Mouse (Mus musculus): ENCODE measurements around the gene Ppard. TPM values are rescaled to one million over a fixed set of nuclear protein-coding genes. Genes with fewer than 3 reads are reported as not detected.

The Ppard gene
- polyA plus RNA-seq, 1 experiment from 2014 or later: 4.6 TPM

DNA sequence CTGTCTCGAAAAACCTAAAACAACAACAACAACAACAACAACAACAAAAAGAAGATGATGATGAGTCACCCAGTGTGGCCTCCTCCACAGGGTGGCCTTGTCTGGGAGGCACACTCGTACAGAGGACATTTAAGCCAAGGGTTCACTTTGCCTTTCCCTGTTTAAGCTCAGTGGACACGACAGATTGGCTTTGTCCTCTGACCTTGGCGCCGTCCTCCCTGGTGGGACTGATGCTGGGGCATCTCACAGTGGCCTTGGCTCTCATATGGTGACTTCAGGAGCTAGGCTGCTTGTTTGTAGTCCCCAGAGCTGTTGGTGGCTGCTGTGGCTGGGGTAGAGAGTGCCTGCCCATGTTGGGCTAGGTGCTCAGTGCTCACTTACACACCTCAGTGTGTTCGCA lies 11.7 kb downstream of the Ppard start:
- ATAC-seq (ENCODE audit: insufficient read depth, low FRiP score, low read depth): 0 out of 2 replicates have a peak, but pooled peaks have one; percentile 25
- Histone ChIP-seq H3K4me2 (no peak overlapping the region), H3K9ac (no peak overlapping the region), H3K27ac (no peak overlapping the region; the same call in 1 of the 2 replicates), H3K27me3 (replicated peaks) (no peaks in the 10 kb centered on the region), H3K4me1 (peaks cover 20% of the 10 kb centered on the region), H3K9me3 (no peaks in the 10 kb centered on the region), H3K4me3 (replicated peaks) (no peak overlapping the region), H3K36me3 (peaks cover 3% of the 10 kb centered on the region; the same call in 1 of the 2 replicates)
- WGBS: 74% methylated on average over 6 of the region's 6 CpGs

DNA sequence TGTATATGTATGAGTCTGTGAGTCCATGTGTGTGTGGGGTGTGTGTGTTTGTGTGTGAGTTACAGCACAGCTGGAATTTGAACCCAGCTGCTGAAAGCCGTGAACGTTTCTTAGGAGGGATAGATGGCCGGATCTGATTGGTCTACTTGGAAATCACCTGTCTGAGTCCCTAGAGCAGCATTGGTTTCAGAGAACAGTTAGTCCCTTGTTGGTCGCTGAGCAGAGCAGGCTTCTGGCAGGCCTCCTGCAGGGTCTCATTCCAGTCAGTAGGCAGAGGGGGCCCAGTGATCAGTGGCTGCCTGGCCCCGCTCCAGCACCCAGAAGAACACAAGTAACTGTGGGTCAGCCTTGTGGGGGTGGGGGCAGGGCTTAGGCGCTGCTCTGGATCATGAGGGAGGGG lies 12.2 kb downstream of the Ppard start:
- H3K4me1 ChIP-seq: peaks cover 20% of the 10 kb centered on the region
- no peak overlapping the region for H3K4me2 ChIP-seq
- ATAC-seq (ENCODE audit: insufficient read depth, low FRiP score, low read depth): peak; percentile 47; the same call in 1 of the 2 replicates
- H3K4me3 ChIP-seq (replicated peaks): no peak overlapping the region
- peaks cover 3% of the 10 kb centered on the region; the same call in 1 of the 2 replicates for H3K36me3 ChIP-seq
- H3K9ac ChIP-seq: no peak overlapping the region
- H3K27me3 ChIP-seq (replicated peaks): no peaks in the 10 kb centered on the region
- no peak overlapping the region; the same call in 1 of the 2 replicates for H3K27ac ChIP-seq
- H3K9me3 ChIP-seq: no peaks in the 10 kb centered on the region
- 40% methylated on average over 6 of the region's 6 CpGs for WGBS

DNA sequence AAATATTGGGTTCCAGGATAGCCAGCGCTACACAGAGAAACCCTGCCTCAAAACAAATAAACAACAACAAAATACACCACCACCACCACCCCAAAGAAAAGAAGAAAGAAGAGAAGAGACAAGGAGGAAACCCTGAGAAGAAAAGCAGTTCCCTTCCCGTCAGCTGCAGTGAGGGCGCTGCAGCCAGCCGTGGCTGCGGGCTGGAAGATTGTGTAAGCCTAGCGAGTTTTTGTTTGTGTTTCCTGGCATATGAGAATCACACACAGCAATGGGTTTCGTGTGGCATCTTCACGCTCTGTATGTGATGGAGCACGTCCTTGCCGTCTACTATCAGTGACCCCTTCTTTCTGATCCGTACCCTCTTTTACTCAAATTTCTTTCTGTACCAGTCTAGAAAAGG lies 14.1 kb downstream of the Ppard start:
- Histone ChIP-seq H3K4me3 (replicated peaks) (no peak overlapping the region), H3K9ac (no peak overlapping the region), H3K36me3 (no peaks in the 10 kb centered on the region; the same call in 1 of the 2 replicates), H3K4me1 (peaks cover 20% of the 10 kb centered on the region), H3K4me2 (no peak overlapping the region), H3K27me3 (replicated peaks) (no peaks in the 10 kb centered on the region), H3K9me3 (no peaks in the 10 kb centered on the region), H3K27ac (no peak overlapping the region)
- WGBS: 70% methylated on average over 11 of the region's 11 CpGs
- ATAC-seq (ENCODE audit: insufficient read depth, low FRiP score, low read depth): no peak

DNA sequence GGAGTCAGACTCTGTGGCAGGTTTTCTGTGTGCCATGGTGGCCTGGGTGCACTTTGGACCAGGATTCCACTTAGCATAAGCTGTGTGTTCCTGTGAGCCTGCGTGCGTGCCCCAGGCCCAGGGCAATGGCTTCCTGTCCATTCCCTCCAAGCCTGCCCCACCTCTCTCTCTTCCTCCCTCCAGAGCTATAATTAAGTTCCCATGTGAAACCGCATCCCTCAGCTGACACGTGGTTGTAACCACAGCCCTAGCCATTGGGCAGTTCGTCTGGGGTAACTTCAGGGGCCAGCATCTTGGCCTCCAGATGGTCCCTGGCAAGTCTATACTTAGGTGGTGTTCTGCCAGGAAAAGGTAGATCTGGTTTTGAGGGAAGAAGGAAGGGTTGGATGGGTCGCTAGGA lies 15.1 kb downstream of the Ppard start:
- Histone ChIP-seq H3K4me3 (replicated peaks) (no peak overlapping the region), H3K27ac (no peak overlapping the region), H3K36me3 (peaks cover 5% of the 10 kb centered on the region; the same call in 1 of the 2 replicates), H3K4me2 (no peak overlapping the region), H3K4me1 (peaks cover 27% of the 10 kb centered on the region), H3K9me3 (no peaks in the 10 kb centered on the region), H3K27me3 (replicated peaks) (no peaks in the 10 kb centered on the region), H3K9ac (no peak overlapping the region)
- 52% methylated on average over 6 of the region's 6 CpGs for WGBS
- no peak for ATAC-seq (ENCODE audit: insufficient read depth, low FRiP score, low read depth)

DNA sequence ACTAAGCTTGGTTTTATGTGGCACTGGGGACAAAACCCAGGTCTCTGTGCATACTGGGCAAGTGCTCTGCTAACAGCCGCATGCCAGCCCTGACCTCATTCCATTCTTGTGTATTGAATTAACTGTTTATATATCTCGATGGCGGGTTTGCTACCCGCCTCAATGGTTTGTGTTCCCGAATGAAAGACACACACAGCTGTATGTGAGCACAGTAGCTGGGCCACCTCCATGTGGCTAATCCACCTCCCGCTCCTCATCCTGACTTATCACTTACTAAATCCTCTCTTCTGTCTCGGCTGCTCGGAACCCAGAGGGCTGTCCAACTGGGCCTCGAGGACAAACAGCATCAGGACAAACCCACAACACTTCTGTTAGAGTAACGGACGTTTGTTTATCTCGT lies 16.6 kb downstream of the Ppard start:
- Histone ChIP-seq H3K4me2 (no peak overlapping the region), H3K9ac (no peak overlapping the region), H3K27ac (no peak overlapping the region), H3K9me3 (no peaks in the 10 kb centered on the region), H3K36me3 (peaks cover 5% of the 10 kb centered on the region; the same call in 1 of the 2 replicates), H3K4me3 (replicated peaks) (no peak overlapping the region), H3K27me3 (replicated peaks) (no peaks in the 10 kb centered on the region), H3K4me1 (peaks cover 26% of the 10 kb centered on the region)
- WGBS: 58% methylated on average over 12 of the region's 12 CpGs
- no peak for ATAC-seq (ENCODE audit: insufficient read depth, low FRiP score, low read depth)

DNA sequence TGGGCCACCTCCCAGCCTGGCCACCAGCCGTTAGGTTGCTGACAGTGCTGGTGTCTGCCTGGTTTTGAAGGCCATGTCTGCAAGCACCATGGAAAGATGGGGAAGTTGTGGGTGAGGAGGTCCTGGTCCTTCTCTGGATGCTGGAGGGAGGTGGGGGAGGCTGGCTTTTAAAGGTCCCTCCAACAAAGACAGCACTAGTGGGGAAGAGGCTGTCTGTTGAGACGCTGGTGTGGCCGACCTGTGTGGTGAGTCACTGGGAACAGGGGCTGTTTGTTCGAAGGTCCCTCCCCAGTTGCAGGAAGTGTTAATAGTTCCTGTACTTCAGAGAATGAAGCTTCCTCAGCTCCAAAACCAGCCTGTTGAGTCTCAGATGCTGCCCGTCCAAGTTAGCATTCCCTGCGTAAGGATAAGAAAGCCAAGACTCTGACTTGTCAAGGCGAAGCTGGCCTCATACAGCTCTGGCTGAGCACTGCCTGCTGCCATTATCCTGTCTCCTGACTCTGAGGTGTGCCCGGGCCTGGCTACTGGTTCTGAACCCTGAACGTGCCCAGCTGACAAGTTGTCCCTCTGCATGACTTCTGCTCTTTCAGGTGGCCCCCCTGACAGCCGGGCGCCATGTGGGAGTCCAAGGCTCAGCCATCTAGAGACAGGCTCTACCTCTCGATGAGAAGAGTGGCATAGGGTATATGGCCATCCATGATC lies 19.2 kb downstream of the Ppard start:
- Histone ChIP-seq H3K4me3 (replicated peaks) (no peak overlapping the region), H3K9ac (no peak overlapping the region), H3K27me3 (replicated peaks) (no peaks in the 10 kb centered on the region), H3K36me3 (peaks cover 5% of the 10 kb centered on the region; the same call in 1 of the 2 replicates), H3K9me3 (no peaks in the 10 kb centered on the region), H3K4me2 (no peak overlapping the region), H3K4me1 (peaks cover 30% of the 10 kb centered on the region), H3K27ac (peak overlapping the region; percentile 51)
- ATAC-seq (ENCODE audit: insufficient read depth, low FRiP score, low read depth): no peak
- WGBS: 77% methylated on average over 12 of the region's 12 CpGs

DNA sequence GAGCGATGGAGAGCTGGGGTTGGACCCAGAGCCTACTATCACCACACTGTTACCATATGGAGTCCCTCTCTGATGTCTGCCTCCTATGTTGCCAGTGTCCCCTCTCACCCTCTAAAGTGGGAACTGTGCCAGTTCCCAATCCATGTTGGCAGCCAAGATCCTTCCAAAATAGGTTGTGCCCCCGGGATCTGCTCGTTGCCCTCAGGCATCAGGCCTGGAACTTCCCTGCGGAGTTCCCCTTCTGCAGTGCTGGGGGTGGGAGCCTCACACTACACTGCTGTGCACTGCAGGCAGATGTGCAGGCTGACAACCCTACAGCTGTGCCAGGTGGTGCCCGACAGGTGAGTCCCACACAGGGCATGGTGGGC lies 19.8 kb downstream of the Ppard start:
- H3K36me3 ChIP-seq: peaks cover 5% of the 10 kb centered on the region; the same call in 1 of the 2 replicates
- no peaks in the 10 kb centered on the region for H3K9me3 ChIP-seq
- peak overlapping the region; percentile 51; the same call in 1 of the 2 replicates for H3K27ac ChIP-seq
- no peak overlapping the region for H3K4me3 ChIP-seq (replicated peaks)
- no peak for ATAC-seq (ENCODE audit: insufficient read depth, low FRiP score, low read depth)
- peaks cover 36% of the 10 kb centered on the region for H3K4me1 ChIP-seq
- no peak overlapping the region for H3K9ac ChIP-seq
- WGBS: 85% methylated on average over 5 of the region's 5 CpGs
- no peak overlapping the region for H3K4me2 ChIP-seq
- H3K27me3 ChIP-seq (replicated peaks): no peaks in the 10 kb centered on the region

DNA sequence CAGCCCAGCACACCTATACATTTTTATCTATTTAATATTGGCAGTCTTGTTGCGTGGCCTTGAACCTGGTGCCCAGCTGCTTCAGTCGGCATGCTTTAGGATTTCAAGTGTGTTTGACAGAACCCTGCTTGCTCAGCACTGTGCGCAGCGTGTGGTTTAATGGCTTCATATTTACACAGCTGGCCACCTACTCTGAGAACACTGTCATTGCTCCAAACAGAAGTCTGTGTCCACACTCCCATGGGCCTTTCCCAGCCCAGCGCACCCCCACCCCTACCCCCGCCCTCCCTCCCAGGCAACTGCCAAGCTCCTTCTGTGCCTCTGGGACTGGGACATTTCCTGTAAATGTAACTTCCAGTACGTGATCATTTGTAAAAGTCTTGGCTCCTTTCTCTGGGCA lies 20.7 kb downstream of the Ppard start:
- Histone ChIP-seq H3K9ac (no peak overlapping the region), H3K4me3 (replicated peaks) (no peak overlapping the region), H3K4me2 (no peak overlapping the region), H3K9me3 (no peaks in the 10 kb centered on the region), H3K27ac (no peak overlapping the region), H3K4me1 (peaks cover 40% of the 10 kb centered on the region), H3K36me3 (0 out of 2 replicates have a peak, but pooled peaks cover 5% of the 10 kb centered on the region), H3K27me3 (replicated peaks) (no peaks in the 10 kb centered on the region)
- 60% methylated on average over 7 of the region's 7 CpGs for WGBS
- peak; percentile 82 for ATAC-seq (ENCODE audit: insufficient read depth, low FRiP score, low read depth)

DNA sequence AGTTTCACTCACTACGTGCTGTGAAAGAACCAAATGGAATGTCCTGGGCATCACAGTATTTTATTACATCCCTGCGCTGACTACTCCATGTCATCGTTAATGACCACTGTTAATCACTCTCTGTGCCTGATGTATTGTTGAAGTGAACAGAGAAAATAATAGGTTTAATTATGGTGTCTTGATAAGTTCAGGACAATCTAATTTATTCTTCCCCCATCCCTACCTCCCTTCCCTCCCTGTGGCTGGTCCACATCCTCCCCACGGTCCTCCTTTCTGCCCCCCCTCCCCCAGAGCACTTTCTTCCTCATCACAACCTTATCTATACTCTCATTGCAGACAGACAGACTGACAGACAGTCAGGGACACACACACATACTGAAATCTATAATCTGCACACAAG lies 22.3 kb downstream of the Ppard start:
- H3K27ac ChIP-seq: no peak overlapping the region
- H3K4me3 ChIP-seq (replicated peaks): no peak overlapping the region
- H3K36me3 ChIP-seq: 0 out of 2 replicates have a peak, but pooled peaks cover 5% of the 10 kb centered on the region
- H3K4me1 ChIP-seq: peaks cover 36% of the 10 kb centered on the region
- no peaks in the 10 kb centered on the region for H3K27me3 ChIP-seq (replicated peaks)
- no peaks in the 10 kb centered on the region for H3K9me3 ChIP-seq
- 65% methylated on average over 4 of the region's 4 CpGs for WGBS
- H3K9ac ChIP-seq: no peak overlapping the region
- H3K4me2 ChIP-seq: no peak overlapping the region
- no peak for ATAC-seq (ENCODE audit: insufficient read depth, low FRiP score, low read depth)

DNA sequence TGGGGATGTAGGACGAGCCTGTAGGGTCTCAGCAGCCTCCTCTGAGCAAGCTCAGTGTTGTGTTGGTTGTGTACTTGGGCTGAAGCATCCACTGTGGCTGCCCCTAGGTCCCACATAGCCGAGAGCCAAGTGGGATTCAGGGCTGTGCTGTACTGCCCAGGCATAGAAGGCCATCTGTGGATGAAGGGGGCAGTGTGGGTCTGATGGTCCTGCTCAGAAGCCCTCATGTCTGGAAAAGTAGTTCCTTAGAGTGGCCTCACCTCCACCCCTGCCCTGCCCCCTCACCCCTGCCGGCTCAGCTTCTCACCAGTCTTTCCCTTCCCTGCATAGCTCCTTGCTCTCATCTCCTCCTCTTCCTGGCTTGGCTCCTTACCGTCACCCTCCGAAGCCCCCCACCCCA lies 23.2 kb downstream of the Ppard start:
- Histone ChIP-seq H3K36me3 (0 out of 2 replicates have a peak, but pooled peaks cover 5% of the 10 kb centered on the region), H3K4me3 (replicated peaks) (no peak overlapping the region), H3K27ac (no peak overlapping the region), H3K9ac (no peak overlapping the region), H3K4me1 (peaks cover 36% of the 10 kb centered on the region), H3K4me2 (no peak overlapping the region), H3K27me3 (replicated peaks) (no peaks in the 10 kb centered on the region), H3K9me3 (no peaks in the 10 kb centered on the region)
- 35% methylated on average over 5 of the region's 5 CpGs for WGBS
- ATAC-seq (ENCODE audit: insufficient read depth, low FRiP score, low read depth): no peak

DNA sequence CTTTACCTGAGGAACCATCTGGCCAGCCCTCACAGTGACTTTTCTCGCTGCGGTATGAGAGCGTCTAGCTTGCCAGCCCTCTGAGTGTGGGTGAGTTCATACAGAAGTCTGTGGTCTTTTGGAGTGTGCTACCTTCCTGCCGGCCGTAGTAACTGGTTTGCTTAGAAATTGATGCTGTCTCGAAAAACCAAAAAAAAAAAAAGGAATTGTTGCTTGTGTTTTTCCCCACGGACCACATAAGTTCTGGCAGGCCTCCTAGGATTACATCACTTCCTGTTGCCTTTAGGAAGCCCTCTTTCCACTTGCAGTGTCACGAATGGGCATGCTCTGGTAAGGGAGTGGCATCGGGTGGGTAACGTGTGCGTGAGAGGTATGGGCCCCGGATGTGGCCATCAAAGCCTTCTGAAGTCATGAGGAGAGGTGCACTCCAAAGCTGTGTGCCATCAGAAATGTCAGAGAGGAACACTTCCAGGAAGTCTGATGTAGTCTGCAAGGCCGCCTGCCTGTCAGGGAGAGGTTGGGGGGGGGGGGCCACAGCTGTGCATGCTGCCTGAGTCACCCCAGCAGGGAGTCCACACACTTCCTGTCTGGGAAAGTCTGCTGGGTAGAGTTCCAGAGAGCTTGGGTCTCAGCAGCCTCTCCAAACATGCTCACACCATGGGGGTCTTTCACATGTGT lies 24.3 kb downstream of the Ppard start:
- ATAC-seq (ENCODE audit: insufficient read depth, low FRiP score, low read depth): peak; percentile 16; the same call in 1 of the 2 replicates
- Histone ChIP-seq H3K9me3 (no peaks in the 10 kb centered on the region), H3K27ac (peak overlapping the region; percentile 77), H3K36me3 (0 out of 2 replicates have a peak, but pooled peaks cover 5% of the 10 kb centered on the region), H3K27me3 (replicated peaks) (no peaks in the 10 kb centered on the region), H3K9ac (no peak overlapping the region), H3K4me3 (replicated peaks) (no peak overlapping the region), H3K4me2 (peak overlapping the region; percentile 27; the same call in 1 of the 2 replicates), H3K4me1 (peaks cover 36% of the 10 kb centered on the region)
- WGBS: 44% methylated on average over 13 of the region's 13 CpGs

DNA sequence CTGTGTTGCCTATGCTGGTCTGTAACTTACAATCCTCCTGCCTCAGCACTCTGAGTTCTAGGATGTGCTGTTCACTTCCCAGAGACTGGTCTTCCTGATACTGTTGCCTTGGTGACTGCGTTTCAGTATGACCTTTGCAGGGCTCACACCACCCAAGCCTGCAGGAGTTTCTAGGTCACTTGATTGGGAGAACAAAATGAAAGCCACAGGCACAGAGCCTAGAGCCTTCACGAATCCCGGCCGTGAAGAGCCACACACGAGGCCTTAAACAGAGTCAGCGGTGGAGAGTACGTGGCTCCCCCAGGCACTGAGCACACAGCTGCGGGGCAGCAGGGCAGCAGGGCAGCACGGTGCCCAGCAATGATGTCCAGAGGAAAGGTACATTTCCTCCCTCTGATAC lies 25.8 kb downstream of the Ppard start:
- no peaks in the 10 kb centered on the region for H3K36me3 ChIP-seq
- no peaks in the 10 kb centered on the region for H3K27me3 ChIP-seq (replicated peaks)
- WGBS: 88% methylated on average over 9 of the region's 9 CpGs
- no peak overlapping the region for H3K27ac ChIP-seq
- no peak for ATAC-seq (ENCODE audit: insufficient read depth, low FRiP score, low read depth)
- no peak overlapping the region for H3K4me3 ChIP-seq (replicated peaks)
- H3K9me3 ChIP-seq: no peaks in the 10 kb centered on the region
- no peak overlapping the region for H3K9ac ChIP-seq
- H3K4me2 ChIP-seq: no peak overlapping the region
- peaks cover 29% of the 10 kb centered on the region for H3K4me1 ChIP-seq
